Mouse (Mus musculus) left cerebral cortex, adult 2 months (tissue): ENCODE measurements around the gene Eif5b. TPM values are rescaled to one million over a fixed set of nuclear protein-coding genes. Genes with fewer than 3 reads are reported as not detected.

Experiments used
- DNase-seq, 2 experiments: peaks; one replicate each; pipeline ENCODE4 v3.0.0; 2021 to 2022; ENCODE audit warnings: low spot score in 2 of 2, mixed read lengths in 1 of 2; ENCODE audit errors: extremely low spot score in 1 of 2
- H3K27ac ChIP-seq: fragments of 200-600 bp; 2 replicates; pipeline ENCODE4 v1.8.1; 2022
- H3K4me3 ChIP-seq: fragments of 200-600 bp; 2 replicates; pipeline ENCODE4 v1.8.1; 2022
- CTCF ChIP-seq: fragments of 200-600 bp; IDR thresholded peaks from 2 replicates; pipeline ENCODE4 v1.8.1; 2022; ENCODE audit warnings: antibody characterized with exemption, mild to moderate bottlenecking, moderate library complexity
- intact Hi-C: fragments of 180-260 bp; cut with DNase I; formaldehyde crosslinking; loops from one replicate; pipeline ENCODE4 v1.15.1; 2025
- total RNA-seq, 2 experiments: library from RNA; stranded (reverse); gene quantifications; 2 replicates each; pipeline ENCODE4 v1.2.3; 2021

Gene Eif5b
- total RNA-seq, 2 experiments from 2014 or later = 37.6 to 46.2 TPM

DNA sequence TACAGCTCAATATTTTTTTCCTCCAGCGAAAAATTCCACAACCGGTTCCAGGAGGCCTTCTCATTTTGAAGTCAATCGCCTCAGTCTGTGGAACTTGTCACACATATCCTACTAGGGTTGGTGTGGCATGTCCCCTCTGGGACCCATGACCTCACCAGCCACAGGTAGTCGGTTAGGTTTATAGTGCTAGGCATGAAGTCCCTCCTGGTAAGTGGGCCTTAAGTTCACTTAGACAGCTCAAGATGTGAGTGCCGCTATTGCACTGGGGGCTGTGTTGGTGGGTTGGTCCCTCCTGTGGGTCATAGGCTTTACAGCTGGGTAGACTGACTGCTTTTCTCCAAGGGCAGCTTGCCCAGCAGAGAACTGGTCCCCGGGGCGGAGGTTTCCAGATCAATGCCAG, 20.5 kb upstream of the Eif5b start:
- no peak for DNase-seq
- intact Hi-C loops = no loop called here
- H3K27ac ChIP-seq = no peak overlapping the region
- TF ChIP-seq CTCF = no peak
- no peak overlapping the region for H3K4me3 ChIP-seq

DNA sequence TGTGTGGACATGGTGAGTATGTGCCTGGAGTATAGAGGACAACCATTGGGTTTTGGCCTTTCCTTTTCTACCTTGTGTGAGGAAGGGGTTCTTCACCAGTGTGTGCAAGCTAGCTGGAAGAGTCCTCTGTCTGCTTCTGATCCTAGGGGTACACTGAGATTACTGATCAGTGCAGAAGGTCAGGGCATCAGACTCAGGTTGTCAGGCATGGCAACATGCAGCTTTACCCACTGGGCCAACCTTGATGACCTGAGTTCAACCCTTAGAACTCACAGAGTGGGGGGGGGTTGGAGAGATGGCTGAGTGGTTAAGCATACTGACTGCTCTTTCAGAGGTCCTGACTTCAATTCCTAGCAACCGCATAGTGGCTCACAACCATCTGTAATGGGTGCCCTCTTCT, 13.5 kb upstream of the Eif5b start:
- intact Hi-C loops = no loop called here
- no peak for DNase-seq
- TF ChIP-seq CTCF = no peak
- Histone ChIP-seq H3K4me3 (no peak overlapping the region), H3K27ac (no peak overlapping the region)

DNA sequence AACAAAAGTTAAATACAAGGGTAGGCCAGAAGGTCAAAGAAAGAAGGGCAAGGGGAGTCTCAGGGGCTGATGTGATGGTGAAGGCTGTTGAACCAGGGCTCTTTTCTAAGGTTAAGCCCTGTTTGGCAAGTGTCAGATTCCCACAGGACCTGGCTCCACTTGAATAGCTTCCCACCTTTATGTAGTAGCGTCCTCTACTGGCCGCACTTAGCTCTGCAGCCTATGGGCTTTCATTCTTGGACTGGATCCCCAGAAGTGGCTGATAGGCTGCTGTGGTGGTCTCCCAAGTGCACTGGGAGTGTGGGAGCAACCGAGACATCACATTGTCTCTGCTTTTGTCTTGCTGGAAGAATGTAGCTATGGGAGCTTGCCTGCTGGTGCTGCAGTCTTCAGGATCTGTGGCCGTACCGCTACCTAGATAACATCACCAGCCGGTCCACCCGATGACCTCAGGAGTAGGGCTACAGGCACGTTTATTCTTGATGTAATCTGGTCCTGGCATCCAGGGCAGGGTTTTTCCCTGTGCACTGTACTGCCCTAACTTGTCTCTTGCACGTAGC, 12.0 kb upstream of the Eif5b start:
- H3K4me3 ChIP-seq = no peak overlapping the region
- peak; percentile 83 for TF ChIP-seq CTCF
- intact Hi-C loops = loop anchor here (1.0 kb wide), 1 partner anchor 83 kb away; no protein-coding TSS in a partner anchor
- DNase-seq = peak; percentile 24 to 30
- no peak overlapping the region for H3K27ac ChIP-seq

DNA sequence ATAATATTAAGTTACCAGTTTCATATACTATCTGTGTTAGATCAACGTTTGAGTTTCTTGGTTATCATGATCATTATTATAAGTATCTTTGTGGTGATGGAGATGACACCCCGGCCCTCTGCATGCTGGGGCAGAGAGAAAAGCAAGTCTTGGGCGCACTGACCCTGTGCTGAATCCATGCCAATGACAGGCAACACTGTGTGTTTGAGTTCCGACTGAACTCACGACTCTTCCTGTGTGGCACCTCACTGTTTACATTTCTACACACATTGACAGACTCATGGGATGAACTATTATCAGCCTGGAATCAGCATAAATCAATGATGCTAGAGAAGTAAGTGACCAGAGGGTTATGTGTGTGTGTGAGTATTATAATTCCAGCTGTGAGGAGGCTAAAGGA, 10.0 kb upstream of the Eif5b start:
- no peak overlapping the region for H3K4me3 ChIP-seq
- DNase-seq = no peak
- no peak for TF ChIP-seq CTCF
- no peak overlapping the region for H3K27ac ChIP-seq
- intact Hi-C loops = no loop called here

DNA sequence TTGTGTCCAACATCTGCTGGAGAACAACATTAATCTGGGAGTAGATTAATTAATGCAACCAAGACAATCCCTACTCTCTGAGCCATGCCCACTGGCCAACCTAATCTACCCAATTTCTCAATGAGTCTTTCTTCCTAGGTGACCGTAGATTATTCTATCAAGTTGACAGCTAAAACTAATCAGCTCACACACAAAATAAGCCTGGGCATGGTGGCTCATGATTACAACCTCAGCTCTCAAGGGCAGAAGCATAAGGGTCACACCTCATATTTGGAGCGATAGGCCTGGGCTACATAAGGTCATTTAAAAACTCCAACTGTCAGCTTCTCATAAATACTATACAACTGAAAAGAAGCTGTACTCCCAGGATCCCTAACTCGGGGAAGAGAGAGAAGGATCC, 1.6 kb upstream of the Eif5b start:
- Histone ChIP-seq H3K27ac (peak overlapping the region; percentile 99), H3K4me3 (peak overlapping the region; percentile 67)
- no peak for TF ChIP-seq CTCF
- intact Hi-C loops = loop anchor here (10.0 kb wide), 1 partner anchor 561 kb away; the partner anchor contains the start of genes Coa5 and Unc50
- no peak for DNase-seq

DNA sequence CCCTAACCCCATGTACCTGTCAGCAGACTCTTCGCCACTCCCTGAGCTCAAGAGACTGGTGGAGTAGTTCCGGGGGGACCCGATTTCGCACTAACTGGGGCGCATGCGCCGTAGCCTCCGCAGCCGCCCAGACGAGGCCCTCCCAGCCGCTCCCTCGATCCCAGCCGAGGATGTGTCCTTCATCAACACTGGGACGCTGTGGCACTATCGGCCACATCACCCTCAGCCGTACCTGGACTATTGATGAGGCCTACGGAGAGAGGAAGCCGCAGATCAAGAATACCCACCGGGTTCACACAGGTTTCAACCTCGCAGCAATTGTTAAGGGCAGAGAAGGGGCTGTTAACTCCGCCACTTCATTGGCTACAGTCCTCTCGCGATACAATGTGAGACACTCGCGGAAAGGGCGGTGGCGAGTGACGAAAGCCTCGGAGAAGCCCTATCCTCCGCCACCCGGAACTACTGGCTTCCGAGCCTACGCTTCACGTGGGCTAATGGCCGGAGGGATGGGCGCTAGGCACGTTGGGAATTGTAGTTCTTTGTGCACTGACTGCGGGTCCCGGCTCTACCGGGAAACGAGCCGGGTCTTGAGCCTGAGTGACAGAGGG, 829 bp upstream of the Eif5b start:
- H3K4me3 ChIP-seq = peak overlapping the region; percentile 67
- peak overlapping the region; percentile 99 for H3K27ac ChIP-seq
- no peak for TF ChIP-seq CTCF
- DNase-seq = peak; percentile 96 to 97
- intact Hi-C loops = loop anchor here (1.0 to 10.0 kb wide), 2 partner anchors 107 to 562 kb away; partner anchors contain the start of genes Coa5, Mitd1, Mrpl30 and Unc50

DNA sequence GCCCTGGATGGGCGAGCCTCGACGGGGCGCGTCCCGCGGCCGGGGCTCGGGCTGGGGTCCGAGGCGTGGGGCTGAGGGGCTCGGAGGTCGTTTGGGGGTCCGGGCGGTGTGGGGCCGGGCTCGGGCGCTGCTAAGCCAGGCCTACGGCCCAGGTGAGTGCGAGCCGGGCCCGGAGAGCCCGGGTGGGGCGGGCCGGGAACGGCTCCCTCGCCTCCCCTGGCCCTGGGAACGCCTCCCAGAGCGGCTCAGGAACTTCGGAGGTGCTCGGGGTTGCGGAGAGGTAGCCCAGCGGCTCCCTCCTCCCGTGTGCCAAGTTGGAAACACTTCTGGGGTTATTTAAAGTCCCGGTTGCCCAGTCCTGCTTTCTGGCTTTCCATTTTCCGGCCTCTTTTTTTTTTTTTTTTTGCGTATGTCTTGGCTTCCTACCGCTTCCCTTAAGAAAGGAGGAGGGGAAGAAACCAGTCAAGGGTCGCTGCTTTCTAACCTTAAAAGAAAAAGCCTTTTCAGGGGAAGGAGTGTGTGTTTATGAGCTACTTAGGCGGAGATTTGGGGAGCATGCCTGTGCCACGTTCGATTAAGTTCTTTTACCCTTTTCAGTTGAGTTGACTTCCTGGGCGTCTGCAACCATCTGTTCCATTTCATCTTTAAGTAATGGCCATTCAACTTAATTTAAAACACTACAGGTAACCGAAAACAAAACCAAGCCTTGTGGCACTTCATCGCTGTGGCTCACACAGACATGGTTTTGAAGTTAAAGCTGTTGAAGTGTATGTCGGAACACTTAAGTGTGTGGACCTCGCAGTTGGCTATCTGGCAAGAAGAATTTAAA, 775 bp downstream of the Eif5b start:
- no peak for DNase-seq
- no peak for TF ChIP-seq CTCF
- H3K27ac ChIP-seq = peak overlapping the region; percentile 99
- intact Hi-C loops = loop anchor here (1.0 to 10.0 kb wide), 2 partner anchors 131 to 564 kb away; partner anchors contain the start of genes Coa5, Rev1 and Unc50
- H3K4me3 ChIP-seq = peak overlapping the region; percentile 67

DNA sequence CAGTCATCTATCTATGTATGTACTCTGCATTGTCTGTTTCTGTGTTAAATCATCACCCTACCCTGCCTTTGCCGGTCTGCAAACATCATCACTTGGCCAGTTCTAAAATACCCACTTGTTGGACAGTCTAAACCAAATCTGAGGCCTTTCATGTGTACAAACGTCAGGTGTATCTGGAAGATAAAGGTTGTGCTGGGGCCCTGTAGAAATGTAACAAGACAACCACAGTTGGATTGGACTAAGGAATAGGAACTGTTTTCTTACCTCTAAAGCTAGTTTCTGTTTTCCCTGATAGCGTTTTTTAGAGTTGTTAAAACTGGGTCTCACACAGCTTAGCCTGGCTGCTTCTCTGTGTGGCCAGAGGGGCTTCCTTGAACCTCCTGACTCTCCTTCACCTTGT, 1.7 kb downstream of the Eif5b start:
- Histone ChIP-seq H3K4me3 (no peak overlapping the region), H3K27ac (no peak overlapping the region)
- intact Hi-C loops = loop anchor here (10.0 kb wide), 1 partner anchor 565 kb away; the partner anchor contains the start of genes Coa5 and Unc50
- TF ChIP-seq CTCF = no peak
- no peak for DNase-seq

DNA sequence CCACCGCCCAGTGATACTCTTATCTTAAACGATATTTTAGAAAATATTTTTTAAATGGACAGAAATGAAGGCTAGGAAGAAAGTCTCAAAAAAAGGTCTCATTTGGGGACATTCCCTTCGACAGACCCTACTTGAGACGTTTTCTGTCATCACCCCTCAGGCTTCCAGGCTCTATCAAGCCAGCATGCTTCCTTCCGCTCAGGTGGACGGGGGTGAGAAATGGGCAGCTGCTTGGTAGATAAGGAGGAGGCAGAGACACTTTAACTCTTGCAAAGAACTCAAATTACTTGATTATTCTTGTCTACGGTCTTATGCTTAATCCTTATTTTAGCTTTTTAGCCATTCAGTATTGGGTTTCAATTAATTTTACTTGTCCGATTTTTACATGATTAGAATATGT, 3.0 kb downstream of the Eif5b start:
- H3K4me3 ChIP-seq = no peak overlapping the region
- no peak for TF ChIP-seq CTCF
- no peak overlapping the region for H3K27ac ChIP-seq
- intact Hi-C loops = no loop called here
- no peak for DNase-seq

DNA sequence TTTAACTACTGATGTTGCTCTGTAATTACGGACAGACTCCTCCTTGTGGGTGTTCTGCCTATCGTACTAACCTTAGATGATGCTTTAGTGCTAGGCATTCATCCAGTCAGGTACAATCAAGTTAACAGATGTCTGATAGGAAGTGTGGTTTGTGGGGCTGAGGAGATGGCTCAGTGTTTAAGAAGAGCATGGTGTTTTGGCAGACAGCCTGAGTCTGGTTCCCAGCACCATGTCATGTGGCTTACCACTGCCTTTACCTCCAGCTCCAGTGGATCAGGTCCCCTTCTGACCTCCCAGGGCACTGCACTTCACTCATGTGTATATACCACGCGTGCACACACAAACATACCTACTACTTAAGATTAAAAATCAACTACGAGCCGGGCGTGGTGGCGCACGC, 4.1 kb downstream of the Eif5b start:
- intact Hi-C loops = no loop called here
- no peak for DNase-seq
- H3K4me3 ChIP-seq = no peak overlapping the region
- no peak for TF ChIP-seq CTCF
- no peak overlapping the region for H3K27ac ChIP-seq

DNA sequence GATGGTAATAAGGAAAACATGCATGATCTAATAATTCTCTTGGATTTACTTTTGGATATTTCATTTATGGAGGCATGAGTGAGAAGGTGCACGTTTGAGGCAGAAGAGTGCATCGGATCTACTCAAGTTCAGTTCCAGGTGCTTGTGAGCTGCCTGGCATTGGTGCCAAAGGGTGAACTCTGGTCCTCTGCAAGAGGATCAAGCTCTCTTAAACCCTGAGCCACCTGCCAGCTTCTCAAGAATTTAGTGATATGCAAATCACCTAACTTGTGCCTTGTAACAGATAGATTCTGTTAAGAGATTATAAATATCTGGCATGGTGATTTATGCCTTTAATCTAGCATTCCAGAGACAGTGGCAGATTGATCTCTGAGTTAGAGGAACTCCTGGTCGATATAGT, 5.2 kb downstream of the Eif5b start:
- Histone ChIP-seq H3K4me3 (no peak overlapping the region), H3K27ac (no peak overlapping the region)
- intact Hi-C loops = no loop called here
- TF ChIP-seq CTCF = no peak
- no peak for DNase-seq

DNA sequence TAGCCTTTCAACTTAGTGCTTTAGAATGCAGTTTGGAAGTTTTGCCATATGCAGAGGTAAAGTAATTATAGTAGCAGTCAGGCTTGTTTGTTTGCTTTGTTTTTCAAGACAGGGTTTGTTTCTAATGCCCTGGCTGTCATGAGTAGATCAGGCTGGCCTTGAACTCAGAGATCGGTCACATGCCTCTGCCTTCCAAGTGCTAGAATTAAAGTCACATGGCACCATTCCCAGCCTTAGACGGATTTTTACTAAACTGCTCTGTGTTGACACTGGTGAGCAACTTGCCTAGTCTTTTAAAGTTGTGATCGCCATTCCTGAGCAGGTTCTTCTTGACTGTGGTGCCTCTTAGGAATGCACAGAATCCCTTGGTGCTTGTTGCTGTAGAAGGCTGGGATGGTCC, 8.9 kb downstream of the Eif5b start:
- no peak overlapping the region for H3K4me3 ChIP-seq
- TF ChIP-seq CTCF = no peak
- no peak overlapping the region for H3K27ac ChIP-seq
- intact Hi-C loops = no loop called here
- DNase-seq = no peak
